Comparison of ENCODE assay signal across 24 mouse cellular contexts in genomic region chr5:100020089-100020488, GRCm38 (mm10). TPM values are rescaled to one million over a fixed set of nuclear protein-coding genes. Genes with fewer than 3 reads are reported as not detected.
DNase-seq lines count a peak whose midpoint lies in the region; ATAC-seq and TF ChIP-seq lines count a peak whose summit lies in the region.
"Had no signal": no experiment of that assay in that cellular context is flagged by ENCODE, and none has a peak within 500 bp of the region (broad histone marks: within the 10 kb centered on the region; RNA-seq: fewer than 3 reads in every experiment).

No protein-coding gene starts in this region.

- H3K36me3 ChIP-seq in MEL (ENCODE audit: control insufficient read depth in 1 of 2, insufficient read depth in 2 of 2, low read length in 2 of 2) = no peaks in the 10 kb centered on the region
- no peaks in the 10 kb centered on the region for H3K36me3 ChIP-seq in liver, embryonic 13.5 days
- no peaks in the 10 kb centered on the region for H3K36me3 ChIP-seq in liver, embryonic 16.5 days (ENCODE audit: control insufficient read depth, insufficient read depth)
- H3K36me3 ChIP-seq: embryonic facial prominence, embryonic 12.5 days; embryonic facial prominence, embryonic 15.5 days; hindbrain, embryonic 12.5 days; hindbrain, embryonic 15.5 days had no signal

- TF ChIP-seq EP300 in MEL (IDR thresholded peaks at IDR 0.05; ENCODE audit: low read depth in 1 of 2, low read length in 2 of 2) = peak in 1 of 2 experiments; percentile 30; a peak in 1 of 4 replicates

- no peak overlapping the region for H3K9ac ChIP-seq in MEL (ENCODE audit: control insufficient read depth, low read depth, low read length, poor library complexity, severe bottlenecking)
- no peak overlapping the region for H3K9ac ChIP-seq in liver, embryonic 13.5 days
- H3K9ac ChIP-seq in liver, embryonic 16.5 days (ENCODE audit: low read depth, low read length) = no peak overlapping the region
- H3K9ac ChIP-seq: embryonic facial prominence, embryonic 12.5 days; embryonic facial prominence, embryonic 15.5 days; forebrain, postnatal 0 days; hindbrain, embryonic 12.5 days; hindbrain, embryonic 15.5 days had no signal

- H3K4me2 ChIP-seq in liver, embryonic 13.5 days = no peak overlapping the region
- no peak overlapping the region for H3K4me2 ChIP-seq in liver, embryonic 16.5 days (ENCODE audit: low read depth, low read length)
- H3K4me2 ChIP-seq: embryonic facial prominence, embryonic 12.5 days; embryonic facial prominence, embryonic 15.5 days; heart, embryonic 11.5 days; hindbrain, embryonic 12.5 days; hindbrain, embryonic 15.5 days had no signal

- H3K79me2 ChIP-seq in MEL (ENCODE audit: control insufficient read depth, insufficient read depth, low read length, poor library complexity) = no peaks in the 10 kb centered on the region

- 0 out of 4 replicates have a peak, but pooled peaks cover 0 to 6% of the 10 kb centered on the region in 2 experiments for H3K4me1 ChIP-seq in MEL (ENCODE audit: control insufficient read depth in 1 of 2, insufficient read depth in 2 of 2, low read length in 2 of 2)
- peaks cover 33% of the 10 kb centered on the region for H3K4me1 ChIP-seq in liver, embryonic 13.5 days (replicated peaks)
- H3K4me1 ChIP-seq in liver, embryonic 16.5 days (ENCODE audit: control insufficient read depth, low read depth, low read length) = peaks cover 7% of the 10 kb centered on the region
- H3K4me1 ChIP-seq: embryonic facial prominence, embryonic 12.5 days; embryonic facial prominence, embryonic 15.5 days; hindbrain, embryonic 12.5 days; hindbrain, embryonic 15.5 days had no signal

- no peak for DNase-seq in MEL (ENCODE audit: low read depth, low spot score)
- no peak for DNase-seq in liver, embryonic 13.5 days
- no peak for DNase-seq in layer of hippocampus, adult 18-20 months (ENCODE audit: low spot score in 2 of 2)
- DNase-seq in thymus, postnatal 4 days = no peak
- DNase-seq in spleen, postnatal 14 days (ENCODE audit: low spot score in 2 of 2) = no peak
- DNase-seq: adrenal gland, postnatal 10 days; cerebellum, adult 11 months; cerebellum, adult 2 months; cerebellum, adult 9-11 months; cerebellum, postnatal 25 days; forebrain, postnatal 0 days; gastrocnemius, adult 2 months; gastrocnemius, postnatal 14 days; heart, adult 11 months had no signal

- TF ChIP-seq RAD21 in MEL (IDR thresholded peaks at IDR 0.05; ENCODE audit: low read depth, low read length) = no peak

- ATAC-seq in liver, embryonic 13.5 days (ENCODE audit: low read depth) = peak; percentile 87
- ATAC-seq in liver, embryonic 16.5 days (ENCODE audit: low read depth) = peak; percentile 77
- ATAC-seq: activated CD4-positive, CD25-positive, alpha-beta regulatory T cell, adult 4 months; CD4-positive, CD25-positive, alpha-beta regulatory T cell, adult 4 months; forebrain, embryonic 14.5 days; forebrain, postnatal 0 days had no signal

- no peak overlapping the region for H3K27ac ChIP-seq in MEL (ENCODE audit: control insufficient read depth, low read depth, low read length)
- no peak overlapping the region for H3K27ac ChIP-seq in liver, embryonic 13.5 days
- no peak overlapping the region for H3K27ac ChIP-seq in liver, embryonic 16.5 days (ENCODE audit: low read length)
- H3K27ac ChIP-seq: embryonic facial prominence, embryonic 12.5 days; embryonic facial prominence, embryonic 15.5 days; gastrocnemius, adult 2 months; hindbrain, embryonic 12.5 days; hindbrain, embryonic 15.5 days had no signal

- no peak for TF ChIP-seq POLR2A in MEL (IDR thresholded peaks at IDR 0.05; ENCODE audit: control insufficient read depth in 1 of 2, insufficient read depth in 1 of 2, low read depth in 1 of 2, low read length in 2 of 2, poor library complexity in 1 of 2)

- no peak overlapping the region for H3K4me3 ChIP-seq in MEL (ENCODE audit: control insufficient read depth in 1 of 2, insufficient read depth in 1 of 2, low read depth in 2 of 2, low read length in 2 of 2)
- H3K4me3 ChIP-seq in liver, embryonic 13.5 days (replicated peaks) = no peak overlapping the region
- H3K4me3 ChIP-seq in liver, embryonic 16.5 days (ENCODE audit: low read depth, low read length) = no peak overlapping the region
- H3K4me3 ChIP-seq: embryonic facial prominence, embryonic 12.5 days; embryonic facial prominence, embryonic 15.5 days; gastrocnemius, adult 2 months; hindbrain, embryonic 12.5 days; hindbrain, embryonic 15.5 days had no signal

- no peaks in the 10 kb centered on the region for H3K9me3 ChIP-seq in MEL (replicated peaks; ENCODE audit: insufficient read depth, low read length)
- no peaks in the 10 kb centered on the region for H3K9me3 ChIP-seq in liver, embryonic 13.5 days (replicated peaks)
- no peaks in the 10 kb centered on the region for H3K9me3 ChIP-seq in liver, embryonic 16.5 days (replicated peaks; ENCODE audit: control insufficient read depth, low read length)
- H3K9me3 ChIP-seq: embryonic facial prominence, embryonic 12.5 days; embryonic facial prominence, embryonic 15.5 days; hindbrain, embryonic 12.5 days; hindbrain, embryonic 15.5 days had no signal

- no peak for TF ChIP-seq CTCF in MEL (IDR thresholded peaks at IDR 0.05 in 2 of 3, conservative IDR thresholded peaks at IDR 0.05 in 1 of 3; ENCODE audit: control insufficient read depth in 1 of 3, insufficient read depth in 1 of 3, low read depth in 2 of 3, low read length in 3 of 3, poor library complexity in 1 of 3, severe bottlenecking in 1 of 3)

- H3K27me3 ChIP-seq in MEL (ENCODE audit: control insufficient read depth in 1 of 2, insufficient read depth in 2 of 2, low read length in 2 of 2) = no peaks in the 10 kb centered on the region
- H3K27me3 ChIP-seq in liver, embryonic 13.5 days = 0 out of 2 replicates have a peak, but pooled peaks cover 5% of the 10 kb centered on the region
- no peaks in the 10 kb centered on the region for H3K27me3 ChIP-seq in liver, embryonic 16.5 days (ENCODE audit: control insufficient read depth, insufficient read depth, low read depth, low read length)
- H3K27me3 ChIP-seq: embryonic facial prominence, embryonic 12.5 days; embryonic facial prominence, embryonic 15.5 days; hindbrain, embryonic 12.5 days; hindbrain, embryonic 15.5 days had no signal

TF ChIP-seq in MEL, 35 proteins besides CTCF, POLR2A, EP300 and RAD21:
- TF ChIP-seq ZC3H11A (IDR thresholded peaks at IDR 0.05; ENCODE audit: low read depth, low read length) = no peak
- no peak for TF ChIP-seq MAZ (IDR thresholded peaks at IDR 0.05; ENCODE audit: low read depth, low read length)
- TF ChIP-seq TAL1 (IDR thresholded peaks at IDR 0.05; ENCODE audit: low read length) = no peak
- no peak for TF ChIP-seq MAFK (IDR thresholded peaks at IDR 0.05; ENCODE audit: borderline replicate concordance, low read depth, low read length)
- 0 out of 2 replicates have a peak, but pooled peaks have one; percentile 5 for TF ChIP-seq TCF12 (IDR thresholded peaks at IDR 0.05; ENCODE audit: low read depth, low read length)
- no peak for TF ChIP-seq BHLHE40 (IDR thresholded peaks at IDR 0.05; ENCODE audit: borderline replicate concordance, low read depth, low read length)

RNA-seq across cellular contexts. Expression of gene Hnrnpdl, which starts 19.4 kb away (rescaled TPM):
- total RNA-seq in MEL (2012; rRNA removed) = 140 and 153 TPM in 2 replicates
- 100 to 1,000 TPM in 1 of 2 experiments, not detected in 1; 239 TPM for polyA plus RNA-seq in MEL (2012; ENCODE audit: insufficient read depth in 1 of 2, insufficient read length in 2 of 2, low read depth in 1 of 2, low replicate concordance in 2 of 2, missing spikeins in 1 of 2)
- 63.6 and 67.9 TPM in 2 replicates for polyA plus RNA-seq in liver, embryonic 13.5 days (2015; fragmentation: Nextera tagmentation; extraction: Ambion mirVana)
- polyA plus RNA-seq in liver, embryonic 16.5 days (2015; fragmentation: Nextera tagmentation; extraction: Ambion mirVana) = 37.8 and 40.5 TPM in 2 replicates
- 100 to 1,000 TPM; 163 to 166 TPM for total RNA-seq in layer of hippocampus, adult 18-20 months (2021)

RNA-seq across cellular contexts. Expression of gene Enoph1, which starts 19.7 kb away (rescaled TPM):
- total RNA-seq in MEL (2012; rRNA removed) = 78.7 and 83.3 TPM in 2 replicates
- 10 to 100 TPM in 1 of 2 experiments, not detected in 1; 89.0 TPM for polyA plus RNA-seq in MEL (2012; ENCODE audit: insufficient read depth in 1 of 2, insufficient read length in 2 of 2, low read depth in 1 of 2, low replicate concordance in 2 of 2, missing spikeins in 1 of 2)
- 25.8 and 29.3 TPM in 2 replicates for polyA plus RNA-seq in liver, embryonic 13.5 days (2015; fragmentation: Nextera tagmentation; extraction: Ambion mirVana)
- 14.0 and 15.5 TPM in 2 replicates for polyA plus RNA-seq in liver, embryonic 16.5 days (2015; fragmentation: Nextera tagmentation; extraction: Ambion mirVana)
- 10 to 100 TPM; 51.9 to 55.3 TPM for total RNA-seq in layer of hippocampus, adult 18-20 months (2021)

RNA-seq across cellular contexts. Expression of gene 4930524J08Rik, which starts 41.2 kb away (rescaled TPM):
- total RNA-seq in MEL (2012; rRNA removed) = 1.0 and 1.1 TPM in 2 replicates
- 1 to 10 TPM in 1 of 2 experiments, not detected in 1; 6.7 TPM for polyA plus RNA-seq in MEL (2012; ENCODE audit: insufficient read depth in 1 of 2, insufficient read length in 2 of 2, low read depth in 1 of 2, low replicate concordance in 2 of 2, missing spikeins in 1 of 2)
- 0.46 and 0.59 TPM in 2 replicates for polyA plus RNA-seq in liver, embryonic 13.5 days (2015; fragmentation: Nextera tagmentation; extraction: Ambion mirVana)
- 0.40 and 0.48 TPM in 2 replicates for polyA plus RNA-seq in liver, embryonic 16.5 days (2015; fragmentation: Nextera tagmentation; extraction: Ambion mirVana)
- total RNA-seq in layer of hippocampus, adult 18-20 months (2021) = 1 to 10 TPM; 1.2 to 1.6 TPM
- total RNA-seq: hematopoietic stem cell, adult 5-6 weeks had no signal
- polyA plus RNA-seq: activated CD4-positive, CD25-positive, alpha-beta regulatory T cell, adult 4 months; CD4-positive, CD25-positive, alpha-beta regulatory T cell, adult 4 months had no signal

RNA-seq across cellular contexts. Expression of gene Hnrnpd, which starts 41.4 kb away (rescaled TPM):
- total RNA-seq in MEL (2012; rRNA removed) = 55.4 and 70.6 TPM in 2 replicates
- polyA plus RNA-seq in MEL (2012; ENCODE audit: insufficient read depth in 1 of 2, insufficient read length in 2 of 2, low read depth in 1 of 2, low replicate concordance in 2 of 2, missing spikeins in 1 of 2) = 100 to 1,000 TPM in 1 of 2 experiments, not detected in 1; 796 TPM
- 84.1 and 109 TPM in 2 replicates for polyA plus RNA-seq in liver, embryonic 13.5 days (2015; fragmentation: Nextera tagmentation; extraction: Ambion mirVana)
- polyA plus RNA-seq in liver, embryonic 16.5 days (2015; fragmentation: Nextera tagmentation; extraction: Ambion mirVana) = 18.0 and 18.5 TPM in 2 replicates
- total RNA-seq in layer of hippocampus, adult 18-20 months (2021) = 100 to 1,000 TPM; 207 to 224 TPM
